22 mouse cellular contexts compared by ENCODE assay signal in the genomic region with DNA sequence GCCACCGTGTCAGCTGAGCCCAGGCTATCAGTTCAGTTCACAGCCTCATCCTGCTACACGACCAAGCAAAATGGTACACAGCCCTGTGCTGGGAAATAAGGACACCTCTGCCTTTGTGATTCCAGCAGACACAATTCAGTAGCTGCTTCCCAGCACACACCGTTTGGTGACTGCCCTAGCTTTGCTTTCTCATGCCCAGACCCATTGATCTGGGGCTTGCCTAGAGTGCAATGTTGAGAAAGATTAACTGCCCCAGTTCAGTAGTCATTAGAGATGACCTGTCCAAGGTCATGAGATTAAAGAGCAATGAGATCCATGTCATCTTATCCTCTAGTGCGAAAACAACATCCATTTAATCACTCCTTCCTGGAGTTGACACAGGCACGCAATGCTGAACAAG. TPM values are rescaled to one million over a fixed set of nuclear protein-coding genes. Genes with fewer than 3 reads are reported as not detected.
A peak's percentile ranks its signal among the peaks of the same experiment; 100 is the strongest.
DNase-seq lines count a peak whose midpoint lies in the region; ATAC-seq lines count a peak whose summit lies in the region.
"Had no signal": no experiment of that assay in that cellular context is flagged by ENCODE, and none has a peak within 500 bp of the region (broad histone marks: within the 10 kb centered on the region; RNA-seq: fewer than 3 reads in every experiment).

No protein-coding gene starts in this region.

- no peak for DNase-seq in heart, adult 8-10 months (ENCODE audit: low spot score)
- DNase-seq in kidney, postnatal 4 days = no peak
- DNase-seq in ES-CJ7 (ENCODE audit: low read depth, low spot score) (peak; percentile 19), ZHBTc4 (ENCODE audit: low read depth, low spot score) (peak; percentile 61)
- DNase-seq in left cerebral cortex, adult 18-20 months (ENCODE audit: low spot score in 2 of 2) = no peak
- DNase-seq: adrenal gland, postnatal 36 days; cerebellum, adult 11-12 months; cerebellum, postnatal 14 days; embryo, embryonic 11 days; forebrain, postnatal 0 days; kidney, postnatal 14 days; left cerebral cortex, postnatal 4 days; lung, postnatal 10 days had no signal

- H3K9ac ChIP-seq in heart, embryonic 13.5 days = no peak overlapping the region
- no peak overlapping the region for H3K9ac ChIP-seq in kidney, embryonic 15.5 days
- H3K9ac ChIP-seq: forebrain, postnatal 0 days; hindbrain, embryonic 15.5 days; intestine, embryonic 15.5 days; liver, embryonic 14.5 days; midbrain, embryonic 13.5 days; neural tube, embryonic 12.5 days had no signal

- H3K27ac ChIP-seq in heart, embryonic 13.5 days (replicated peaks) = peak overlapping the region; percentile 36
- H3K27ac ChIP-seq in kidney, embryonic 15.5 days = 0 out of 2 replicates have a peak overlapping the region, but pooled peaks have one; percentile 37
- H3K27ac ChIP-seq: hindbrain, embryonic 15.5 days; intestine, embryonic 15.5 days; left cerebral cortex, adult 2 months; liver, embryonic 14.5 days; midbrain, embryonic 13.5 days; neural tube, embryonic 12.5 days had no signal

- H3K36me3 ChIP-seq in heart, embryonic 13.5 days = no peaks in the 10 kb centered on the region; the same call in 1 of the 2 replicates
- no peaks in the 10 kb centered on the region for H3K36me3 ChIP-seq in kidney, embryonic 15.5 days
- H3K36me3 ChIP-seq: hindbrain, embryonic 15.5 days; intestine, embryonic 15.5 days; midbrain, embryonic 13.5 days; neural tube, embryonic 12.5 days had no signal

- H3K4me1 ChIP-seq in heart, embryonic 13.5 days = peaks cover 85% of the 10 kb centered on the region
- peaks cover 46% of the 10 kb centered on the region for H3K4me1 ChIP-seq in kidney, embryonic 15.5 days
- H3K4me1 ChIP-seq: hindbrain, embryonic 15.5 days; neural tube, embryonic 12.5 days had no signal

- H3K4me2 ChIP-seq in heart, embryonic 13.5 days = no peak overlapping the region
- H3K4me2 ChIP-seq in kidney, embryonic 15.5 days = no peak overlapping the region
- H3K4me2 ChIP-seq: hindbrain, embryonic 15.5 days; intestine, embryonic 15.5 days; midbrain, embryonic 13.5 days; neural tube, embryonic 12.5 days had no signal

- no peaks in the 10 kb centered on the region for H3K9me3 ChIP-seq in heart, embryonic 13.5 days
- H3K9me3 ChIP-seq in kidney, embryonic 15.5 days (replicated peaks) = no peaks in the 10 kb centered on the region
- H3K9me3 ChIP-seq: hindbrain, embryonic 15.5 days; intestine, embryonic 15.5 days; midbrain, embryonic 13.5 days; neural tube, embryonic 12.5 days had no signal

- ATAC-seq in heart, embryonic 13.5 days (ENCODE audit: extremely low read depth, insufficient number of reproducible peaks, low FRiP score, low TSS enrichment) = no peak
- ATAC-seq in kidney, embryonic 15.5 days (replicated peaks; ENCODE audit: low FRiP score) = no peak
- ATAC-seq: forebrain, postnatal 0 days; intestine, embryonic 15.5 days; midbrain, embryonic 13.5 days; Patski had no signal

- H3K4me3 ChIP-seq in heart, embryonic 13.5 days = no peak overlapping the region
- no peak overlapping the region for H3K4me3 ChIP-seq in kidney, embryonic 15.5 days (replicated peaks)
- H3K4me3 ChIP-seq: hindbrain, embryonic 15.5 days; intestine, embryonic 15.5 days; left cerebral cortex, adult 2 months; midbrain, embryonic 13.5 days; neural tube, embryonic 12.5 days had no signal

- no peaks in the 10 kb centered on the region for H3K27me3 ChIP-seq in heart, embryonic 13.5 days (replicated peaks)
- no peaks in the 10 kb centered on the region for H3K27me3 ChIP-seq in kidney, embryonic 15.5 days
- H3K27me3 ChIP-seq: hindbrain, embryonic 15.5 days; intestine, embryonic 15.5 days; midbrain, embryonic 13.5 days; neural tube, embryonic 12.5 days; Patski had no signal

- WGBS in heart, embryonic 13.5 days = 28% methylated on average over 5 of the region's 5 CpGs
- WGBS in kidney, embryonic 15.5 days = 35% methylated on average over 5 of the region's 5 CpGs

RNA-seq across cellular contexts. Expression of a gene that starts 47.9 kb away (rescaled TPM):
- 22.3 and 24.0 TPM in 2 replicates for polyA plus RNA-seq in heart, embryonic 13.5 days (2015; fragmentation: Nextera tagmentation; extraction: Ambion mirVana)
- total RNA-seq in heart, adult 8-10 months (2022) = 10 to 100 TPM; 41.8 to 50.5 (median 49.8) TPM
- 27.9 and 32.8 TPM in 2 replicates for polyA plus RNA-seq in kidney, embryonic 15.5 days (2015; fragmentation: Nextera tagmentation; extraction: Ambion mirVana)
- 10 to 100 TPM; 24.0 TPM for total RNA-seq in left cerebral cortex, adult 18-20 months (2021)

Comparison
In these comparisons a context has a peak if more than half of its experiments do, and no peak if none do; other contexts are left out.
1. DNase-seq: peak in ES-CJ7 (single experiment) and ZHBTc4 (single experiment); none in heart, adult 8-10 months (single experiment), kidney, postnatal 4 days (0 of 2) and left cerebral cortex, adult 18-20 months (0 of 2).